Mouse (Mus musculus): ENCODE data around the gene Notch4.
"Not testable (repeated sequence)": the region's sequence is repeated elsewhere in the genome, so short reads cannot be mapped to it uniquely, and the experiment has no call there.

Notch4 gene

DNA sequence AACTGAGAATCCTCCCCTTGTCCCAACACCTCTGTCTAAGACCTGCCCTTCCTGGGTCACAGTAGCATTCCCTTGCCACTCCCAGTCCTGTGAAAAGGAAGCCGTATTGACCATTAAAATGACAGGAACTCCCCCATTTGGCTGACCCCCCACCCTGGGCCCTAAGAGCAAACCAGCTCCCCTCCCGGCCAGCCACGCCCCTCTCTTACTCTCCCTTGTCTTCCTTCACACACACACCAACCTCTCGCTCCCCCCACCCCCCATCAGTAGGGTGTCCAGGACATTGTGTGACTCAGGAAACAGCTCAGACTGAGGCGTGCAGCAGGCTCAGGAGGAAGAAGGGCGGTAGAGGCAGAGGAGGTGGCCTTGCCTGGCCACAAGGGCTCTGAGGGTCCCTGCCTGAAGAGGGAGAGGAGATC is at the start of gene Notch4:
Gene Notch4 (plus strand): TSS at position 266 of the 419 bp plus-strand sequence.
- DNase-seq, result peak; percentile 71 to 91

DNA sequence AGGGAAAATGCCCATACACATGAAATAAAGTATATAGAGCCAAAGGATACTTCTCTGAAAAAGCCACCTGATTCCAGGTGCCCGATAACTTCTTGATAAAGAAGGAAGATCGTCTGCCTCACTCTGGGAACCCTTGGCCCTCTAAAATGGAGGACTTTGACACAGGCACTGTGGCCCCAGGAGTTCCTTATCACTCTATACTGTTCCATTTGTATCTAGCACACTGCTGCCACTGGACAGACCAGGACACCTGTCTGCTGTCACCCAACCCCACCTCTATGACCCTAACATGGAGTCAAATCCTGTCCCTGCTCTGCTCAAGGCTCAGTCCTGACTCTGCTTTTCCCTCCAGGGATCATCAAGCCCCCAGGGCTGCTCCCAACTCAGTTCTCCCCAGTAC is 47.6 kb upstream of the Notch4 start:
- DNase-seq, result no peak

DNA sequence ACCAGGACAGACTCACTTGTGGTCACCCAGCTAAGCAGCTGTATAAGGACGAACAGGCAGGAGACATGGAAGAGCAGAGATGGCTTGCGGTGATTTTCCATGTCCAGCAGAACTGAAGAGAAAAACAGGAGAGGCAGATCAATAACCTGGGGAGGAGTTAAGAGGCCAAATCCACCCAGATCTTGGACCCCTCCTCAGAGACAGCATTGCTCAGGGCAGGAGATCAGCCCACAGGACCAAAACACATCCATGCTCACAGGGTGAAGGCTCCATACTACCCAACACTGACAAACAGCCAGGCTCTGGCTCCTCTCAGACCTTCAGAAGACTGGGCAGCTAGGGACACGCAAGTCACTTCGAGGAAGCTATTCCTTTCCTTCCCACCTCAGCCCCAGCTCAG is 46.8 kb upstream of the Notch4 start, which contains the start of gene Btnl6:
Gene Btnl6 (minus strand): TSS at position 101 of the 400 bp plus-strand sequence.
- DNase-seq, result no peak

DNA sequence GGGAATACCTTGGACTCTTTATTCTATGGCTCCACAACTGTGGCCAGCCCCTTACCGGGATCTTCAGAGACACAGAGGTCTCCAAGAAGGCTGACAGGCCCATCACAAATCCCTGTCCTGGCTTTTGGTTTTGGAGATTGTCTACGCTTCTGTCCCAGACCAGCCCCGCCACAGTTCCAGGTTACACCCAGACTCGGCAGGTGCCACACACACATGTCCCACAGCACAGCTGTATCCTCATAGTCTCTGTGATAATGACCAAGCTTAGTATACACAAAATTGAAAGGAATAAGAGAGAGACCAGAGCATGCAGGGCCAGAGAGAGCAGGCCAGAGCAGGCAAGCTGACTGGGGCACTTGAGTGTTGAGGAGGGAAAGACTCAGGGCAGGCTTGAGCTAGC is 46.3 kb upstream of the Notch4 start:
- DNase-seq, result no peak

DNA sequence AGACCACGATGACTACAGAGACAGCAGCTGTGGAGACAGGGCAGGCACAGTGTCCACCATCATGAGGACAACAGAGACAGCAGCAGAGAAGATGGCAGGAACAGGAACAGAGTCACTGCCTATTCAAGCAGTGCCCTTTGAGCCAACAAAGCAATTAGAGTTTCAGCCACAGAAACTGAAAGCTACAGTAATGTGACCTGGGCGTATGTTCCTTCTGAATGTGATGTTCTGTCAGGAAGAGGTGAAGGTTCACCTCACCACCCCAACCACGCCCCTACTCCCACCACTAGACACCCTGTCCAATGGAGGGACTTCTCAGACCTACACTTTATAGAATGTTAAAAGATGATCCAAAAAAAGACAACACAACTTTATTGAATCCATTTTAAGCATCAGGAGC is 45.5 kb upstream of the Notch4 start:
- DNase-seq, result not testable (repeated sequence)

DNA sequence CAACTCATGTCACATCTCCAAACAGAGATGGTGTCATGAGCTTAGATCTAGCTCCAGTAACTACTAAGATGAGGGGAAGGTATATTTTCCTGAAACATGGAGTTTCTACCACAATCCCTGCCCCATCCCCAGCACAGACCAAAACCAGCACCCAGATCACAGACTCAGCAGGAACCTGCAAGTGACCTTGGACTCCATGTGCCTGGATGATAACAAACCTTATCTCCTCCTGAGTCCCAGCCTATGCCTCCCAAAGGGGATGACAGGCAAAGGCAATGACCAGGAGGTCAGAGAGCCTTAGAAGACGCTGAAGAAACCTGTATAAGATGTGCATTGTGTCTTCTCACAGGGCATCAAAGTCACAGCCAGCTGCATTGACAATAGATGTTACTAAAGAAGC is 45.1 kb upstream of the Notch4 start:
- DNase-seq, result no peak

DNA sequence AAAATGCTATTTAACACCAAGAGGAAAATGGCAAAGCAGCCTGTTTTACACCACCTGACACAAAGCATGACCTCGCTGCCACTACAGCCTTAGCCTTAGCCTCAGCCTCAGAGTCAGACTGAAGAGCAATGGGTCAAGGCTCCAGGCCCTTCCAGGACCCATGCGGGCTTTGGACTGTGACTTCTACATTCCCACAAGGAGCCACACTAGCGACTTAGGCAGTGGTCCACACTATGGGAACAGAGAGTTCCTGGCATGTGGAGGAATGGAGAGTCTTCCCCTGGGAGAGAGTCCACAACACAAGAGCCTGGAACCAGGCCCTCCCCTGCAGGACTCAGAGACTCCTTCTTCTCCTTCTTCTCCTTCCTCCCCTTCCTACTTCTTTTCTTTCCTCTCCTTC is 31.4 kb upstream of the Notch4 start:
- no peak for DNase-seq

DNA sequence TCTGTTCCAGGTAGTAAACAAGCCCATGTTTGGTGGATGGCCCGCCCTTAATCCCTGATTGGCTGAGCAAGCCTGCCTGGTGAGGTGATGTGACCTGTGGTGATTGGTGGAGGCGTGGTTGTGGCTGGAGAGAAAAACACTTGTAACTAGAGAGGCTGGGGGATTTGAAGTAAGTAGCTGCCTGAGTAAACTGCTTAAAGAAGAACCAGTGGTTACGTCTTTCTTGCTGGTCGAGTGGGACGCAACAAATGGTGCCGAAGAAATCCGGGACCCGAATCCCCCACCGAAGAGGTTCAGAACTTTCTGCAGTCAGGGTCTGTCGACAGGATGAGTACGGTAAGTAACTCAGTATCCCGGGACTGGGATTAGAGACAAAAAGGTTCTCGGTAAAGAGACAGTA is 20.5 kb upstream of the Notch4 start:
- not testable (repeated sequence) for DNase-seq

DNA sequence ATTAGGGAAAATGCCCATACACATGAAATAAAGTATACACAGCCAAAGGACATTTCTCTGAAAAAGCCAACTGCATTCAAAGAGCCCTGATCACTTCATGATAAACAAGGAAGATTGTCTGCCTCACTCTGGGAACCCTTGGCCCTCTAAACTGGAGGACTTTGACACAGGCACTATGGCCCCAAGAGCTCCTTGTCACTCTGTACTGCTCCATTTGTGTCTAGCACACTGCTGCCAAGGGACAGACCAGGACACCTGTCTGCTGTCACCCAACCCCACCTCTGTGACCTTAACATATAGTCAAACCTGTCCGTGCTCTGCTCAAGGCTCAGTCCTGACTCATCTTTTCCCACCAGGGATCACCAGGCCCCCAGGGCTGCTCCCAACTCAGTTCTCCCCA is 17.3 kb upstream of the Notch4 start:
- no peak for DNase-seq

DNA sequence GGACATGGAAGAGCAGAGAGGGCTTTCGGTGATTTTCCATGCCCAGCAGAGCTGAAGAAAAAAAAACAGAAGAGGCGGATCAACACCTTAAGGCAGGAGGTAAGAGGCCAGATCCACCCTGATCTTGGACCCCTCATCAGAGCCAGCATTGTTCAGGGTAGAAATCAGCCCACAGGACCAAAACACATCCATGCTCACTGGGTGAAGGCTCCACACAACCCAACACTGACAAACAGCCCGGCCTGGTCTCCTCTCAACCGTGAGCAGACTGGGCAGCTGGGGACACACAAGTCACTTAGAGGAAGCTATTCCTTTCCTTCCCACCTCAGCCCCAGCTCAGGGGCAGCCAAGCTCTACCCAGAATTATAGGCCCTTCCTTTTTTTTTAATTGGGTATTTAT is 16.5 kb upstream of the Notch4 start:
- no peak for DNase-seq

DNA sequence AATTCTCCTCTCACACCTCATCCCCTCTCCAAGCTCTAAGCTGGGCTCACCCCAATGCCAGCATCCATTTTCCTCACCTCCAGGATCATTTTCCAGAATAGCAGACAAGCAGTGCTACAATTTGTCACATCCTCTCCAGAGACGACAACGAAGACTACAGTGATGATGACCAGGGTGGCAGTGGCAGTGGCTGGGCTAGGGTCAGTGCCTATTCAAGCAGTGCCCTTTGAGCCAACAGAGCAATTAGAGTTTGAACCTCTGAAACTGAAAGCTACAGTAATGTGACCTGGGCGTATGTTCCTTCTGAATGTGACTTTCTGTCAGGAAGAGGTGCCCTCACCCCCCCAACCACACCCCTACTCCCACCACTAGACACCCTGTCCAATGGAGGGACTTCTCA is 14.9 kb upstream of the Notch4 start:
- DNase-seq, result no peak

DNA sequence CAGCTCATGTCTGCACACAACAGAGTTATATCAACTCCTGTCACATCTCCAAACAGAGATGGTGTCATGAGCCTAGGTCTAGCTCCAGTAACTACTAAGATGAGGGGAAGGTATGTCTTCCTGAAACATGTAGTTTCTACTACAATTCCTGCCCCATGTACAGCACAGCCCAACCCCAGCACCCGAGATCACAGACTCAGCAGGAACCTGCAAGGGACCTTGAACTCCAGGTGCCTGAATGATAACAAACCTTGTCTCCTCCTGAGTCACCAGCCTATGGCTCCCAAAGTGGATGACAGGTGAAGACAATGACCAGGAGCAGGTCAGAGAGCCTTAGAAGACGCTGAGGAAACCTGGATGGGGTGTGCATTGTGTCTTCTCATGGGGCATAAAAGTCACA is 14.2 kb upstream of the Notch4 start:
- no peak for DNase-seq

DNA sequence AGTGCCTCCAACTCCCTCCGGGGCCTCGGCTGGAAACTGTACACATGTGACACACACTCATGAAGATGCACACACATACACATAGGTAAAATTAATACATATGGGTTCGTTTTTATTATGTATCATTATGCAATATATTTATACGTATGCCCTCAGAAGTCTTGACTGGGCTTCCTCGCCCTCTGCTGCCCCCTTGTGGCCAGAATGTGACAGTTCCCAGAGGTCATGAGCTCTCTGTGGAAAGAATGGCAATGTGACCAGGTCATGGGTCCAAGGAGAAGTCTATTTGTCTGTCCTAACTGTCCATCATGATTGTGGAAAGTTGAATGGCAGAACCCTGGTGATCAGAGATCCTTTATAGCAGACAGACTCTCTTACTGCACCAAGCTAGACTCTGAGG is 8.6 kb upstream of the Notch4 start:
- DNase-seq, result peak; percentile 84 to 92

DNA sequence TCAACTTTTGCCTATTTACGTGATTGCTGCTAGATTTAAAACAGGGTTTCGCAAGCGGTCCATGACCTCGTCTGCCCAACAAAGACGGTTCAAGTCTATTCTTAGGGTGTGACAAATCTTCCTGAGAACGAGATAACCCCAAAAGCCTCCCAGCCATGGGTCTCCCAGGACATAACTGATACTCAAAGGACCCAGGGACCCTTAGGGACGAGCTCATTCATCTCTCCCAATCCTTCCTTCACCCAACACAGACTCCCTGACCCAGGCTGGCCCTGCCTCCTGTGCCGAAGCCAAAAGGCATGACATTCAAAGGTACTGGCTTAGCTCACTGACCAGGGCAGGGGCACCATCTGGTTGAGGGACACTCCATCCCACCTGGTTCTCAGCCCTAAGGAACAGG is 7.7 kb upstream of the Notch4 start:
- DNase-seq, result no peak

DNA sequence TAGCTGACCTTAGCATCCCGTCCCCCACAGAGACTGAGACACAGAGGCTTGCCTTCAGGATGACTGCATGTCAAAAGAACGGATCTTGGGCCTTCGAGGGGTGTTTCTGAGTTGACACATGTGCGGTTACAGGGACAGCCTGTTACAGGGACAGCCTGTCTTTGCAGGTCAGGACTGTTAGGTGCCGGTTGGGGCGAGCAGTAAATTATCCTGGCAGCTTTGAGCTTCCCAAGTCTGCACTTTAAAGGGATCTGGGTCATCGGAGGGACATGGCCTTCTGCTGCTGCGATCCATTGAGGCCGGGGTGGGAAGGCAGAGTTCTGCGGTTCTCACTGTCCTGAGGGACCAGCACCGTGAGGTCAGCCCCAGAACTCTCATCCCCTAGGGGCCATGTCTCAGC is 6.7 kb upstream of the Notch4 start:
- no peak for DNase-seq

DNA sequence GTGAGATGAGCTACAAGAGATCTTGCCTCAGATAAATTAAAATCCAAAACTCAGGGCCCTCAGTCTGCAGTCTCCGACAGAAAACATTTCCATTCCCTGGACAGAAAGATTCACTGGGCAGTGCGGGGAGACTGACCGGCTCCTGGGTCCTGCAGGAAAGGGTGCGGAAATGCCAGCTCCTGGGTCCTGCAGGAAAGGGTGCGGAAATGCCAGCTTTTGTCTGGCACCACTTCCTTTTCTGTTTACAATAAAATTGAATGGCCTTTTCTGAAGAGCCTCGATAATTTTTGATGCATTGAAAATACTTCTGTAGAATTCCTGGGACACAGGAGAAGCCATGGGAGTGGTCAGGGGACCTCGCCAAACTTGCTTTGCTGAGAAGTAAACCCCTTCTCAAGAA is 5.0 kb upstream of the Notch4 start:
- DNase-seq, result no peak

DNA sequence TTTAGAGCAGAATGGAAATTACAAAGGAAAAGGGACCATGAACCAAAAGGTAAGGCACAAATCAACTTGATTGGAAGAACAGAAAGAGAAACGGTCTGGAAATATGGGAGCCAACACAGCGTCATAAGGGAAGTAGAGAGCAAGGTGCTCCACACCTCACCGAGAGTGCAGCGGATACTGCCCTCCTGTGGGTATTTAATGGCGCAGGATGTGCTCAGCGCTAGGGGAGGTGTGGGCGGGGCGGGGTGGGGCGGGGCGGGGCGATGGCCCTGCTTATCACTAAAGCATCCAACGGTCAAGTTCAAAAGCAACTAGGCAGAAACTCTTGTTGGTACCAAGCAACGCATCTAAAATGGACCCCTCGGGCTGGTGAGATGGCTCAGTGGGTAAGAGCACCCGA is 4.2 kb upstream of the Notch4 start:
- no peak for DNase-seq

DNA sequence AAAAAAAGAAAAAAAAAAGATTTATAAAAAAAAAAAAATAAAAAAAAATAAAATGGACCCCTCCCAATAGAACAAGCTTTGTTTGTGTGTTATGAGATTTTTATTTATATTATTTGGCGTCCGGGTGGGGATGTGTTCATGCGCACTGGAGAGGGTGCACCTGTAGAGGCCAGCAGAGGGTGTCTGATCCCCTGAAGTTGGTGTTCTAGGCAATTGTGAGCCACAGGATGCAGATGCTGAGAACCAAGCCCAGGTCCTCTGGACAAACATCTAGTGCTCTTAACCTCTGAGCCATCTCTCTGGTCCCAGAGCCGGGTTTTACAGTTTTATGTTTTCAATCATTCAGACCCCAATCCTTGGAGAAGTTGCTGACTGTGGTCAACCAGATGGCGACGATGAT is 3.6 kb upstream of the Notch4 start:
- DNase-seq, result no peak

DNA sequence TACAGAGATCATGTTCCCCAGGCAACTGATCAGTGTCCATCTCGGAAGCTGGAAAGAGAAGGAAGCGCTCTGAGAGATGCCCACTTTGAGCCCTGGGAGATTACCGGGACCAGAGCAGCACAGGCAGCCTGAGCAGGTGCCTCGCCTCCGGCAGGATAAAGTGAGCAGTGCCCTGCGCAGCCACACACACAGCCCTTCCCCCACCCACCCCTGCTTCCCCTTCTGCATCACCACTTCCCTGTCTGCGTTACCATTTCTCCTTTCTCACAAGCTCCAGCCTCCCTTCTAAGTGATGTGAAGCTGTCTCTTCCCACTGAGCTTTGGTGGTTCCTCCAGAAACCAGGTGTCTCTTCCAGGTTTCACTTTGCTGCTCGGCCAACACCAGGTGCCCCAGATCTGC is 2.9 kb upstream of the Notch4 start:
- DNase-seq, result no peak

DNA sequence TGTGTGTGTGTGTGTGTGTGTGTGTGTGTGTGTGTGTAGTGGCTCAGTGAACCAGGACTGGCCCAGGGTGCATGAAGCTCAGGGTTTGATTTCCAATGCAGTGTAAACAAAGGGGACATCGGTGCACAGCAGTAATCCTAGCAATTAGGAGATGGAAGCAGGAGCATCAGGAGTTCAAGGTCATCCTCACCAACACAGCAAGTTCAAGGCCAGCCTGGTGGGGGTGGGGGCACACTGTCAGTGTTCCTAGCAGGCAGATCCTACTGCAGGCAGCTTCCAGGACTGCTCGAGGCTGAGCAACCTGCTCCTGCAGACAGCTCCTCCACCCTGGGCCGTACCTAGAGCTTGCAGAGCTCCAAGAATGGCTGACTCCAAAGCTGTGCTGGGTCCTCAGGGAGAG is 1.5 kb upstream of the Notch4 start:
- no peak for DNase-seq

DNA sequence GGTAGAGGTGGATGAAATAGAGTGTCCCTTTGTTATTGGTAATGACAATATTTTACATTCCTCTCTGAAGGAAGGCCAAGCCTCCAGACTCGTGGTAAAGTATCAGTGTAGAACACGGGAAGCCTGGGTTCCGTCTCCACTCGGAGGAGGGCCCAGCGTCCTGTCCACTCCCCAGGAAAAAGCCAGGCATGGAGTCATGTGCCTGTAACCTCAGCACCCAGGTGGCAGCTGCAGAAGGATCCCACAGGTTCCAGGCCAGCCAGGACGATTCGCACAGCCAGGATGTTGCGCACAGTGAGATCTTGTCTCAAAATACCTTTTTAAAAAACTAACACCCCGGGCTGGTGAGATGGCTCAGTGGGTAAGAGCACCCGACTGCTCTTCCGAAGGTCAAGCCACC is 714 bp upstream of the Notch4 start:
- DNase-seq, result no peak

DNA sequence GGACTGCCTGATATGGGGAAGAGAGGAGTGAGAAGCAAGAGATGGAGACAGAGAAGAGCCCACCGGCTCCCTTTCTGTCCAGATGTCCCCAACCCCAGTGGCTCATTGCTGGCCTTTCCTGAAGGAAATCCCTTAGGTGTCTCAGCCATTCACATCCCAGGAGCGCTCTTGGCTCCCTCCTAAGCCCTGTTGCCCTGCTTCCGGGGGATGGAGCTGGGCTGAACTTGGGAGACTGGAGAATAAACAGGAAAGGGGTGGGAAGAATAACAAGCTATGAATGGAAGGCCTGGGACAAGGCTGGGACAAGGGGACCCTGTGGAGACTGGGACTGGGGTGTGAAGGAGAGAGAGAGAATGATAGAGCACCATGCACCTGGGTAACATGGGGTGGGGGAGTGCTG is 728 bp downstream of the Notch4 start:
- DNase-seq, result peak; percentile 64 to 88

DNA sequence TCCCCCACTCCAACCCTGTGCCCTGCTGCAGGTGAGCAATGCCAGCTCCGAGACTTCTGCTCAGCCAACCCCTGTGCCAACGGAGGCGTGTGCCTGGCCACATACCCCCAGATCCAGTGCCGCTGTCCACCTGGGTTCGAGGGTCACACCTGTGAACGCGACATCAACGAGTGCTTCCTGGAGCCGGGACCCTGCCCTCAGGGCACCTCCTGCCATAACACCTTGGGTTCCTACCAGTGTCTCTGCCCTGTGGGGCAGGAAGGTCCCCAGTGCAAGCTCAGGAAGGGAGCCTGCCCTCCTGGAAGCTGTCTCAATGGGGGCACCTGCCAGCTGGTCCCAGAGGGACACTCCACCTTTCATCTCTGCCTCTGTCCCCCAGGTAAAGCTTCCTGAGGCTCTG is 3.2 kb downstream of the Notch4 start:
- DNase-seq, result peak in 1 of 2 experiments; percentile 43

DNA sequence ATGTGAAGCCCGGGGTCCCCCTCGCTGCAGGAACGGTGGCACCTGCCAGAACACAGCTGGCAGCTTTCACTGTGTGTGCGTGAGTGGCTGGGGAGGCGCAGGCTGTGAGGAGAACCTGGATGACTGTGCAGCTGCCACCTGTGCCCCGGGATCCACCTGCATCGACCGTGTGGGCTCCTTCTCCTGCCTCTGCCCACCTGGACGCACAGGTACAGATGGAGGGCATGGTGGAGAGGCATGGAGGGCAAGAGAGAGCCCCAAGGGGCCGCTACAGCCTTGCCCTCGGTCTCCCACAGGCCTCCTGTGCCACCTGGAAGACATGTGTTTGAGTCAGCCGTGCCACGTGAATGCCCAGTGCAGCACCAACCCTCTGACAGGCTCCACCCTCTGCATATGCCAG is 4.4 kb downstream of the Notch4 start:
- DNase-seq, result peak in 1 of 2 experiments; percentile 34

DNA sequence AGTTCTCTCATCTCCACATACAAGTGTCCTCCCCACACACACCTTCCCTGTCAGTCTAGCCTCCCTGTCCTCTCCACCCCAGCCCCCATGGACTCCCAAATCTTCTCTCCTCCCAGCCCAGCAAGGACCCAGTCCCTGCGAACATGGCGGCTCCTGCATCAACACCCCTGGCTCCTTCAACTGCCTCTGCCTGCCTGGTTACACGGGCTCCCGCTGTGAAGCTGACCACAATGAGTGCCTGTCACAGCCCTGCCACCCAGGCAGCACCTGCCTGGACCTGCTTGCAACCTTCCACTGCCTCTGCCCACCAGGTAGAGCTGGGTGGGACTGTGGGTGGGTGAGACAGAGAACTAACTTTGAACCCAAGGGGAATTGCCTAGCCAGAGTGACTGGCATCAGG is 5.9 kb downstream of the Notch4 start:
- DNase-seq, result no peak

DNA sequence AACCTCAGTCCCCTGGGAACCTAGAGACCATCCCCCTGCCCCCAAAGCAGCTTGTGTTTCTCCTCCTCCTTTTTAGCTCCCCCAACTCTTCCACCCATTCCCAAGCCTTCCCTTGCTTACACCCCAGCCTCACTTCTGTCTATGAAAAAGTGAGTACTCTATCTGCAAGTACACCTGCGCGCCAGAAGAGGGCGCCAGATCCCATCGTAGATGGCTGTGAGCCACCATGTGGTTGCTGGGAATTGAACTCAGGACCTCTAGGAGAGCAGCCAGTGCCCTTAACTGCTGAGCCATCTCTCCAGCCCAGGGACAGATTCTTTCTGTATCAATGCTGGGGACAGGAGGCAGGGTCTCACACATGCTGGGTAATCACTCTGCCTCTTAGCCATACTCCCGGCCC is 7.8 kb downstream of the Notch4 start:
- DNase-seq, result no peak

All from kidney, postnatal 25 days (tissue).